Mouse (Mus musculus) forebrain, embryonic 10.5 days (tissue): ENCODE data around the gene Cd53. TPM values are rescaled to one million over a fixed set of nuclear protein-coding genes. Genes with fewer than 3 reads are reported as not detected.
A peak's percentile ranks its signal among the peaks of the same experiment; 100 is the strongest.

Experiments
- DNase-seq: peaks from one replicate; pipeline ENCODE4 v3.0.0-alpha.2; 2017; ENCODE audit warnings: low spot score; ENCODE audit errors: extremely low spot score
- H3K27ac ChIP-seq: fragments of 300-500 bp; sonication (generic); 2 replicates; pipeline ENCODE4 v1.5.1; 2016; ENCODE audit warnings: mild to moderate bottlenecking
- H3K27me3 ChIP-seq: fragments of 300-500 bp; sonication (generic); 2 replicates; pipeline ENCODE4 v1.6.1; 2016; ENCODE audit warnings: mild to moderate bottlenecking; ENCODE audit not compliant: poor library complexity, severe bottlenecking
- H3K36me3 ChIP-seq: fragments of 300-500 bp; sonication (generic); replicated peaks from 2 replicates; pipeline ENCODE4 v1.6.1; 2016; ENCODE audit warnings: mild to moderate bottlenecking, moderate library complexity
- H3K4me1 ChIP-seq: fragments of 300-500 bp; sonication (generic); 2 replicates; pipeline ENCODE4 v1.6.1; 2016
- H3K4me3 ChIP-seq: fragments of 300-500 bp; sonication (generic); 2 replicates; pipeline ENCODE4 v1.5.1; 2016; ENCODE audit warnings: mild to moderate bottlenecking, moderate library complexity
- H3K9me3 ChIP-seq: fragments of 300-500 bp; sonication (generic); 2 replicates; pipeline ENCODE4 v1.6.1; 2016; ENCODE audit warnings: mild to moderate bottlenecking, moderate library complexity
- WGBS: fragments of 180-500 bp; shearing (Covaris S2); methylation state at CpG from one replicate; pipeline ENCODE4 v1.1.7; 2016; 5-methylcytosine and 5-hydroxymethylcytosine counted together
- polyA plus RNA-seq: library from polyadenylated mRNA; unstranded; fragments of >200 nt; fragmentation: Nextera tagmentation; extraction: Ambion mirVana; gene quantifications from 2 replicates; pipeline ENCODE4 v1.2.1, GENCODE M21; 2016

Gene Cd53
- polyA plus RNA-seq, result 2.3 and 2.9 TPM in 2 replicates

- Histone ChIP-seq H3K9me3 (no peaks in the 10 kb centered on the region), H3K4me1 (no peaks in the 10 kb centered on the region), H3K27me3 (no peaks in the 10 kb centered on the region), H3K27ac (no peak within 1 kb of the TSS), H3K4me3 (no peak within 1 kb of the TSS), H3K36me3 (no peaks in the 10 kb centered on the region)
- no peak for DNase-seq
- WGBS, result 80% methylated on average over 2 of the region's 2 CpGs
Measured at GRCm38 (mm10) chr3:106789930-106790329, at the start of gene Cd53. TSS of gene Cd53 (minus strand) at chr3:106790149.

- 83% methylated on average over 1 of the region's 1 CpGs for WGBS
- Histone ChIP-seq H3K27me3 (no peaks in the 10 kb centered on the region), H3K27ac (no peak overlapping the region), H3K36me3 (no peaks in the 10 kb centered on the region), H3K9me3 (peaks cover 15% of the 10 kb centered on the region), H3K4me3 (no peak overlapping the region), H3K4me1 (no peaks in the 10 kb centered on the region)
- DNase-seq, result no peak
Measured at GRCm38 (mm10) chr3:106832107-106832506, 42.2 kb upstream of the Cd53 start.

GRCm38 (mm10) chr3:106826187-106826586 lies 36.2 kb upstream of the Cd53 start, which contains the start of gene Olfr266:
TSS of gene Olfr266 (minus strand) at chr3:106826287.
- Histone ChIP-seq H3K36me3 (no peaks in the 10 kb centered on the region), H3K27me3 (no peaks in the 10 kb centered on the region), H3K4me1 (no peaks in the 10 kb centered on the region), H3K9me3 (no peaks in the 10 kb centered on the region), H3K27ac (no peak within 1 kb of the TSS), H3K4me3 (no peak within 1 kb of the TSS)
- DNase-seq, result no peak
- WGBS, result 68% methylated on average over 1 of the region's 1 CpGs

DNA sequence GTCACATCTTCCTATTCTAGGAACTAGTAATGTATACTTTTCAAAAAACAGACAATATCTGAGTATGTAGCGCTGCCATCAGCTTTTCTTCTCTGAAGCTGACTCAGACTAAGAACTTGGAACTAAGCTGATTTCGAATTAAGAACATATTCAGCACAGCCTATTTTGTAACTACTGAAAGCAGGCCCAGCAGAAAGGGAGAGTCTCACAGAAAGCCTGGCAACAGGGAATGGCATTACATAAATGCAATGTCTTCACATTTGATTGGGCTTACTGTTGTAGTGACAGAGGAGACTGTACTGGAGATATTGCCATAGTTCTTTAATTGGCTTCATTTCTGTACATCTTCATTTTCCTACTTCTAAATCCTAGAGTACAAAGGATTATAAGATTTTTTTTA lies 27.7 kb upstream of the Cd53 start:
- no peaks in the 10 kb centered on the region for H3K9me3 ChIP-seq
- 83% methylated on average over 2 of the region's 2 CpGs for WGBS
- H3K27me3 ChIP-seq, result no peaks in the 10 kb centered on the region
- H3K4me3 ChIP-seq, result no peak overlapping the region
- no peak for DNase-seq
- H3K36me3 ChIP-seq, result no peaks in the 10 kb centered on the region
- H3K27ac ChIP-seq, result no peak overlapping the region
- H3K4me1 ChIP-seq, result no peaks in the 10 kb centered on the region

DNA sequence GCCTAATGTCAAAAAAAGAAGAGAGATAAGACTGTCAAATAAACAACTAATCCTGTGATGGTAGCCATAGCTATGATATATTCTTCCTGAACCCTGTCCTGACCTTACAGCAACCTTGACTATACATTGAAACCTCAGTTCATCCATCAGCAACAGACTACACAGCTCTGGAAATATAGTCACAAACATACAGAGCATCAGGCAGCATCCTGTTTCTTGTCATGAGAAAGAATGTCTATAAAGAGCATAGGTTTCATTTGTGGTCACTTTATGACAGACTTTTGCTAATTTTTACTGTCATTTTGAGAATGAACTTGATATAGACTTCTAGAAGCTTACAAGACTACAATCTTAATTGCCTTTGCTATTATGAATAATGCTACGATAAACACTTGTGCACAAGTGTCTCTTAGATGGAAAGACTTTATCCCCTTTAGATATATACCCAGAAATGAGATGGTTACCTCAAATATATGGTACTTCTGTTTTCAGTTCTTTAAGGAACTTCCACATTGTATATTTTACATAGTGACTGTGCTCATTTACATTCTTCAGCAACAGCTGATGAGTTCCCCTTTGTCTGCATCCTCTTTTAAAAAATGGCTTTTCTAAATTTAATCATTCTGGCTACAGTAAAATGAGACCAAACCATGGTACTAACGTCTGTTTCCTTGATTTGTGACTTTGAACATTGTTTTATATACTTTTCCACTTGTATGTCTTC lies 19.2 kb upstream of the Cd53 start:
- Histone ChIP-seq H3K4me1 (no peaks in the 10 kb centered on the region), H3K36me3 (no peaks in the 10 kb centered on the region), H3K27me3 (no peaks in the 10 kb centered on the region), H3K4me3 (no peak overlapping the region), H3K9me3 (peaks cover 5% of the 10 kb centered on the region; the same call in 1 of the 2 replicates), H3K27ac (no peak overlapping the region)
- no peak for DNase-seq
- WGBS, result 72% methylated on average over 2 of the region's 2 CpGs

DNA sequence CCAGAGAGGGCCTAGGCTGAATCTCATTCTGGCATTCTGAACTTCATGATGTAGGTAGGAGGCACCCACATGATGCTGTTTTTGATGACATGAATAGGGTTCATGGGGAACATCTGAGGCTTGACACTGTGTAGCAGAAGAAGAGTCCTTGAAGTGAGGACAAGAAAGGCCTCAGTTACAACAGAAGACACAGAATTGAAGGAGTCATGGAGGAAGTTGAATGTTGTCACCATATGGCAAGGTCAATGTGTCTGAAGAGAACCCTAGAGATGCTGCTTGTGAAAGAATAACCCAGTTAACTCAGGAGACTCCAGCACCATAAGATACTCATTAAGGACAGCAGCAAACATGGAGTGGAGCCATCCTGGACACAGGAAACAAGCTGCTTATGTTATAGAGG lies 8.1 kb upstream of the Cd53 start:
- DNase-seq, result no peak
- no peak overlapping the region for H3K27ac ChIP-seq
- H3K4me3 ChIP-seq, result no peak overlapping the region
- no peaks in the 10 kb centered on the region for H3K36me3 ChIP-seq
- no peaks in the 10 kb centered on the region for H3K27me3 ChIP-seq
- H3K4me1 ChIP-seq, result no peaks in the 10 kb centered on the region
- peaks cover 6% of the 10 kb centered on the region; the same call in 1 of the 2 replicates for H3K9me3 ChIP-seq

GRCm38 (mm10) chr3:106788440-106788887 lies 1.5 kb downstream of the Cd53 start:
- H3K4me3 ChIP-seq, result no peak overlapping the region
- no peaks in the 10 kb centered on the region for H3K4me1 ChIP-seq
- no peak for DNase-seq
- no peaks in the 10 kb centered on the region for H3K27me3 ChIP-seq
- H3K36me3 ChIP-seq, result no peaks in the 10 kb centered on the region
- H3K9me3 ChIP-seq, result no peaks in the 10 kb centered on the region
- 57% methylated on average over 2 of the region's 2 CpGs for WGBS
- no peak overlapping the region for H3K27ac ChIP-seq

DNA sequence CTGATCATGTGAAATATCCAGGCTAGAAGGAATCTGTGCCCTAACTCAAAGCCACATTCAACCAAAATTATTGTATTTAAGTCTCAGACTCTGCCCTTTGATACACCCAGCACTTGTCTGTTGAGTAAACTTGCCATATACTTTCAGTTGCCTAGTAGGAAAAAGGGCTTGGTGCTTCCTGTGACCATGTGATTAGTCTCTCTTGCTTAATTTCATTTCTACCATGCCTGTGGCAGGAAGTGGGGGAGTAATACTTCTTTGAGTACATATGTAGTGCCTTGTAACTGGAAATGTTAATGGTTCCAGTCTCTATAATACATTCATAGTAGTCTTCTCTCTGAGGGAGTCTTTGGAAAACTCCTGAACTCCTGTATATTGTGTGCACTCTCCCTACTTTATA lies 2.0 kb downstream of the Cd53 start:
- Histone ChIP-seq H3K27me3 (no peaks in the 10 kb centered on the region), H3K4me1 (no peaks in the 10 kb centered on the region), H3K4me3 (no peak overlapping the region)

GRCm38 (mm10) chr3:106785130-106785529 lies 4.8 kb downstream of the Cd53 start:
- whole genome bisulfite sequencing, result 82% methylated on average over 3 of the region's 3 CpGs
- Histone ChIP-seq H3K9me3 (no peaks in the 10 kb centered on the region; the same call in 1 of the 2 replicates), H3K4me3 (no peak overlapping the region), H3K27me3 (no peaks in the 10 kb centered on the region), H3K36me3 (no peaks in the 10 kb centered on the region), H3K4me1 (no peaks in the 10 kb centered on the region), H3K27ac (no peak overlapping the region)
- DNase-seq, result no peak

More for the DNA sequence above, 2.0 kb downstream of the Cd53 start:
- H3K27ac ChIP-seq, result no peak overlapping the region
- H3K9me3 ChIP-seq, result no peaks in the 10 kb centered on the region
- H3K36me3 ChIP-seq, result no peaks in the 10 kb centered on the region
- DNase-seq, result no peak

DNA sequence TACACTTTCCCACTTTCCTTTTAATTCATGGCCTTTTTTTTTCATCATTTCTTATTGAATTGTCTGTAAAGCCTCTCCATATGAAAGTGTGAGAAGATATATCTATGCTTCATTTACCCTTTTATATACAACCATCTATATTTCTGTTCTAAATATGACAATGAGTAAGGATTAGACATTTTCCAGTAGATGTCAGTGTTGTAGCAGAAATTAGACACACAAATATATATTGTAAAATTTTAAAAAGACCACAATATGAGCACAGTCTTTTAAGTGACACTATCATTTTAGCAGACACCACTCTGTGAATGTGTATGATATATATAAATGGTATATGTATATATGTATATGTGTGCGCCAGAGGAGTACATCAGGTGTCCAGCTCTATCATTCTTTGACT lies 18.1 kb downstream of the Cd53 start:
- no peak overlapping the region for H3K27ac ChIP-seq
- H3K9me3 ChIP-seq, result no peaks in the 10 kb centered on the region
- H3K4me3 ChIP-seq, result no peak overlapping the region
- H3K27me3 ChIP-seq, result no peaks in the 10 kb centered on the region
- no peak for DNase-seq
- no peaks in the 10 kb centered on the region for H3K4me1 ChIP-seq
- WGBS, result 81% methylated on average over 1 of the region's 1 CpGs
- H3K36me3 ChIP-seq, result no peaks in the 10 kb centered on the region

GRCm38 (mm10) chr3:106755898-106756297 lies 34.1 kb downstream of the Cd53 start:
- H3K4me1 ChIP-seq, result no peaks in the 10 kb centered on the region
- WGBS, result 69% methylated on average over 1 of the region's 1 CpGs
- no peak overlapping the region for H3K4me3 ChIP-seq
- no peaks in the 10 kb centered on the region for H3K9me3 ChIP-seq
- no peaks in the 10 kb centered on the region for H3K27me3 ChIP-seq
- H3K36me3 ChIP-seq, result no peaks in the 10 kb centered on the region
- no peak overlapping the region for H3K27ac ChIP-seq
- no peak for DNase-seq

GRCm38 (mm10) chr3:106722028-106722945 lies 67.7 kb downstream of the Cd53 start:
- H3K9me3 ChIP-seq, result peaks cover 10% of the 10 kb centered on the region
- peak; percentile 78 for DNase-seq
- 2% methylated on average over 33 of the region's 33 CpGs for WGBS
- peak overlapping the region; percentile 88 for H3K27ac ChIP-seq
- peaks cover 5% of the 10 kb centered on the region; the same call in 1 of the 2 replicates for H3K4me1 ChIP-seq
- peak overlapping the region; percentile 72 for H3K4me3 ChIP-seq
- H3K27me3 ChIP-seq, result no peaks in the 10 kb centered on the region; the same call in 1 of the 2 replicates
- peaks cover 4% of the 10 kb centered on the region; the same call in 1 of the 2 replicates for H3K36me3 ChIP-seq
